Mouse (Mus musculus): ENCODE data around the gene Gm11084. TPM values are rescaled to one million over a fixed set of nuclear protein-coding genes. Genes with fewer than 3 reads are reported as not detected.
"Not testable (repeated sequence)": the region's sequence is repeated elsewhere in the genome, so short reads cannot be mapped to it uniquely, and the experiment has no call there.

Gm11084 gene
- polyA plus RNA-seq, 1 experiment from 2014 or later, result not detected

DNA sequence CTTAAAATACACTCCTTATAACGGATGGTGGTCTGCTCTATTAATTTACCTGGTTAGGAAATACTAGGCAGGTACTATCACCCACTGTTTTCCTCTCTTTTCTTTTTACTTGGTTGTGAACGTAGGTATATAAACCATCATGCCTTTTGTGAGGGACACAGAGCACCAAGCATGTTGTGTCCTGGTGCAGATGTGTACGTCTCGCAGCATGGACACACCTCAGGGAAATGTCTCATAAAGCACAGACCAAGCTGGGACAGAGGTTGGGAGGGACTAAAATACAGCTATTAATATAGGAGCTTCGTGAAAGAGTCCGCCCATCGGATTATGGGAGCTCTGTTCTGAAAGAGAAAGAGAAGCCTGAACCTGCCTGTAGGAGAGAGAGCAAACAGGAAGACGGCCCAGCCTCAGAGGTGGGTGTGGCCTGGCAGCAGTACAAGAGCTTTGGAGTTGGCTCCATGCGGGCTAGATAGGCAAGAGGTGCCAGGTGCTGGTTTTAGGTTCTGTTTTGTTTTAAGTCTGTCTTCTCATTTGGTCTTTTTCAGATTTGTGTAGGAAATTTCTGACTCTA, 10.4 kb upstream of the Gm11084 start:
- Histone ChIP-seq H3K36me3 (ENCODE audit: insufficient read depth, low read length) (no peaks in the 10 kb centered on the region), H3K27me3 (ENCODE audit: insufficient read depth, low read length) (no peaks in the 10 kb centered on the region), H3K9ac (ENCODE audit: low read depth, low read length) (no peak overlapping the region), H3K9me3 (replicated peaks; ENCODE audit: low read length) (no peaks in the 10 kb centered on the region), H3K4me1 (replicated peaks; ENCODE audit: insufficient read depth, low read length) (no peaks in the 10 kb centered on the region), H3K4me3 (replicated peaks; ENCODE audit: low read depth, low read length) (no peak overlapping the region), H3K27ac (no peak overlapping the region), H3K4me2 (ENCODE audit: low read length) (no peak overlapping the region)
- TF ChIP-seq CTCF (IDR thresholded peaks at IDR 0.05; ENCODE audit: low read depth), result no peak
- DNase-seq (ENCODE audit: low spot score) (no peak), ATAC-seq (replicated peaks; ENCODE audit: low FRiP score, low read depth) (no peak)
- 63% methylated on average over 9 of the region's 9 CpGs for WGBS

GRCm38 (mm10) chr2:72995346-72996097, 9.0 kb upstream of the Gm11084 start:
- ATAC-seq (replicated peaks; ENCODE audit: low FRiP score, low read depth) (no peak), DNase-seq (ENCODE audit: low spot score) (peak; percentile 41)

DNA sequence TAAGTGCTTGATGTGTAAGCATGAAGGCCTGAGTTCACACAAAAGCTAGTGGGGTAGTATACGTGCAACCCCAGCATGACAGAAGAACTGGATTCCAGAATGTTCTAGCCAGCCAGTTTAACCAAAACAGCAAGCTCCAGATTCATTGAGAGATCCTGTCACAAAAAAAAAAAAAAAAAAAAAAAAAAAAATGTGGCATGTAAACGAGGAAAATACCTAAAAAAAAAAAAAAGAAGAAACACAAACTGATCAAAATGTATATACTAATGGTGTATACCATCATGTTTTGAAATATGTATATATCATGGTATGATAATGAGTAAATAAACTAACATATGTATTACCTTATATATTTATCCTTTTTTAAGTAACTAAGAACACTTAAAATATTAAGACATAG, 7.6 kb upstream of the Gm11084 start:
- H3K9me3 ChIP-seq (replicated peaks; ENCODE audit: low read length), result peaks cover 4% of the 10 kb centered on the region
- H3K27me3 ChIP-seq (ENCODE audit: insufficient read depth, low read length), result no peaks in the 10 kb centered on the region
- H3K9ac ChIP-seq (ENCODE audit: low read depth, low read length), result no peak overlapping the region
- WGBS, result 71% methylated on average over 2 of the region's 2 CpGs
- no peak overlapping the region for H3K4me2 ChIP-seq (ENCODE audit: low read length)
- H3K4me3 ChIP-seq (replicated peaks; ENCODE audit: low read depth, low read length), result no peak overlapping the region
- H3K27ac ChIP-seq, result no peak overlapping the region
- TF ChIP-seq CTCF (IDR thresholded peaks at IDR 0.05; ENCODE audit: low read depth), result no peak
- ATAC-seq (replicated peaks; ENCODE audit: low FRiP score, low read depth), result no peak
- no peaks in the 10 kb centered on the region for H3K4me1 ChIP-seq (replicated peaks; ENCODE audit: insufficient read depth, low read length)
- DNase-seq (ENCODE audit: low spot score), result no peak
- no peaks in the 10 kb centered on the region for H3K36me3 ChIP-seq (ENCODE audit: insufficient read depth, low read length)

More at GRCm38 (mm10) chr2:72995346-72996097, 9.0 kb upstream of the Gm11084 start:
- Histone ChIP-seq H3K27me3 (ENCODE audit: insufficient read depth, low read length) (no peaks in the 10 kb centered on the region), H3K4me1 (replicated peaks; ENCODE audit: insufficient read depth, low read length) (no peaks in the 10 kb centered on the region), H3K9me3 (replicated peaks; ENCODE audit: low read length) (no peaks in the 10 kb centered on the region), H3K36me3 (ENCODE audit: insufficient read depth, low read length) (no peaks in the 10 kb centered on the region), H3K4me2 (ENCODE audit: low read length) (no peak overlapping the region), H3K4me3 (replicated peaks; ENCODE audit: low read depth, low read length) (no peak overlapping the region), H3K9ac (ENCODE audit: low read depth, low read length) (no peak overlapping the region), H3K27ac (peak overlapping the region; percentile 63; the same call in 1 of the 2 replicates)
- no peak for TF ChIP-seq CTCF (IDR thresholded peaks at IDR 0.05; ENCODE audit: low read depth)
- WGBS, result 37% methylated on average over 9 of the region's 9 CpGs

DNA sequence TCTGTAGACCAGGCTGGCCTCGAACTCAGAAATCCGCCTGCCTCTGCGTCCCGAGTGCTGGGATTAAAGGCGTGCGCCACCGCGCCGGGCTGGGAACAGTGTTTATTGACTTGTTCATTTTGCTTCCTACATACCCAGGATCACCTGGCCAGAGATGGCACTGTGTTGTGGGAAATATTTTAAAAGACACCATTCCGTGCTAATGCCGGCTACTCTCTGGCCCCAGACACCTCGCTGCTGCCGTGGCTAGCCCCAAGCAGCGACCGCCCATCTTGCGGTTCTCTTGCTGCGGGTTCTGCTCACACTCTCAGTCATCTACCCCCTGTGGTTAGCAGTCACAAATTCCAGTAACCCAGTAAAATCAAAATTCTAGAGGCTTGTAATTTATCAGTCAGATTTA, 6.0 kb upstream of the Gm11084 start:
- Histone ChIP-seq H3K36me3 (ENCODE audit: insufficient read depth, low read length) (no peaks in the 10 kb centered on the region), H3K27me3 (ENCODE audit: insufficient read depth, low read length) (no peaks in the 10 kb centered on the region), H3K27ac (no peak overlapping the region), H3K9ac (ENCODE audit: low read depth, low read length) (no peak overlapping the region), H3K9me3 (replicated peaks; ENCODE audit: low read length) (peaks cover 5% of the 10 kb centered on the region), H3K4me1 (replicated peaks; ENCODE audit: insufficient read depth, low read length) (no peaks in the 10 kb centered on the region), H3K4me2 (ENCODE audit: low read length) (no peak overlapping the region), H3K4me3 (replicated peaks; ENCODE audit: low read depth, low read length) (no peak overlapping the region)
- TF ChIP-seq CTCF (IDR thresholded peaks at IDR 0.05; ENCODE audit: low read depth), result no peak
- DNase-seq (ENCODE audit: low spot score) (no peak), ATAC-seq (replicated peaks; ENCODE audit: low FRiP score, low read depth) (no peak)
- 99% methylated on average over 17 of the region's 17 CpGs for WGBS

DNA sequence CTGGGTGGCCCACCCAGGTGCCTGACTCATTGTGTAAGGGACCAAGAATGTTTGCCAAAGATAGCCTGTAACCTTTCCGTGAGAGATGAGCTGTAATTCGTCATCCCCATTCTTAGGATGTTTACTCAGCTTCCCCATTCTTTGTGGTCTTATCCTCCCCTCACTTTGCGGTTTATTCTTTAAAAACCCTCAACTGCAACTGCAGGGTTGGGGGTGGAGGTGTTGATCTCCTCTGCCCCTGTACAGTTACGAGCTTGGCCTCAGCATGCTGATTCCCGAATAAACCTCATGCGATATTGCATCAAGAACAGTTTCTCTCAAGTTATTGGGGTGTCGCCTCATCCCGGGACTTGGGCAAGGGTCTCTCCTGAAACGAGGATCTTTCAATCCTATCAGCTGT, 2.4 kb upstream of the Gm11084 start:
- H3K9me3 ChIP-seq (replicated peaks; ENCODE audit: low read length); DNase-seq (ENCODE audit: low spot score): not testable (repeated sequence)
- WGBS, result 93% methylated on average over 9 of the region's 9 CpGs

GRCm38 (mm10) chr2:72985516-72985915, 1.0 kb downstream of the Gm11084 start:
- no peaks in the 10 kb centered on the region for H3K27me3 ChIP-seq (ENCODE audit: insufficient read depth, low read length)
- H3K27ac ChIP-seq, result no peak overlapping the region
- no peaks in the 10 kb centered on the region for H3K36me3 ChIP-seq (ENCODE audit: insufficient read depth, low read length)
- no peak for TF ChIP-seq CTCF (IDR thresholded peaks at IDR 0.05; ENCODE audit: low read depth)
- H3K4me1 ChIP-seq (replicated peaks; ENCODE audit: insufficient read depth, low read length), result no peaks in the 10 kb centered on the region
- DNase-seq (ENCODE audit: low spot score) (no peak), ATAC-seq (replicated peaks; ENCODE audit: low FRiP score, low read depth) (no peak)
- no peak overlapping the region for H3K4me3 ChIP-seq (replicated peaks; ENCODE audit: low read depth, low read length)
- WGBS, result 51% methylated on average over 1 of the region's 1 CpGs
- H3K9me3 ChIP-seq (replicated peaks; ENCODE audit: low read length), result peaks cover 5% of the 10 kb centered on the region
- H3K4me2 ChIP-seq (ENCODE audit: low read length), result no peak overlapping the region
- no peak overlapping the region for H3K9ac ChIP-seq (ENCODE audit: low read depth, low read length)

More for the DNA sequence above, 2.4 kb upstream of the Gm11084 start:
- not testable (repeated sequence) for H3K27me3 ChIP-seq (ENCODE audit: insufficient read depth, low read length); H3K4me1 ChIP-seq (replicated peaks; ENCODE audit: insufficient read depth, low read length); H3K27ac ChIP-seq; ATAC-seq (replicated peaks; ENCODE audit: low FRiP score, low read depth); H3K4me2 ChIP-seq (ENCODE audit: low read length); H3K9ac ChIP-seq (ENCODE audit: low read depth, low read length); H3K4me3 ChIP-seq (replicated peaks; ENCODE audit: low read depth, low read length); H3K36me3 ChIP-seq (ENCODE audit: insufficient read depth, low read length)

All from kidney, postnatal 0 days (tissue).